ENCODE assay signal across 28 mouse cellular contexts in genomic region chr12:76262918-76263317, GRCm38 (mm10). TPM values are rescaled to one million over a fixed set of nuclear protein-coding genes. Genes with fewer than 3 reads are reported as not detected.
"Had no signal": no experiment of that assay in that cellular context is flagged by ENCODE, and none has a peak within 500 bp of the region (broad histone marks: within the 10 kb centered on the region; RNA-seq: fewer than 3 reads in every experiment).

No protein-coding gene starts in this region.

- ATAC-seq: hindbrain, postnatal 0 days; midbrain, embryonic 15.5 days had no signal

- H3K27ac ChIP-seq: left cerebral cortex, adult 2 months; lung, embryonic 15.5 days; midbrain, embryonic 10.5 days; midbrain, embryonic 15.5 days; neural tube, embryonic 12.5 days; neural tube, embryonic 15.5 days had no signal

- H3K9me3 ChIP-seq: lung, embryonic 15.5 days; megakaryocyte, embryonic 14.5 days; midbrain, embryonic 10.5 days; midbrain, embryonic 15.5 days; neural tube, embryonic 12.5 days; neural tube, embryonic 15.5 days had no signal

- H3K4me3 ChIP-seq: left cerebral cortex, adult 2 months; lung, embryonic 15.5 days; megakaryocyte, embryonic 14.5 days; midbrain, embryonic 10.5 days; midbrain, embryonic 15.5 days; neural tube, embryonic 12.5 days; neural tube, embryonic 15.5 days had no signal

- H3K36me3 ChIP-seq: midbrain, embryonic 15.5 days; neural tube, embryonic 12.5 days; neural tube, embryonic 15.5 days had no signal

- DNase-seq: kidney, adult 18-20 months; kidney, adult 9 months; kidney, postnatal 14 days; kidney, postnatal 4 days; layer of hippocampus, postnatal 36 days; lung, adult 18-20 months; lung, postnatal 10 days; lung, postnatal 36 days; thymus, adult 18-20 months; thymus, postnatal 36 days had no signal

- H3K27me3 ChIP-seq: lung, embryonic 15.5 days; megakaryocyte, embryonic 14.5 days; midbrain, embryonic 15.5 days; neural tube, embryonic 12.5 days; neural tube, embryonic 15.5 days had no signal

- H3K9ac ChIP-seq: lung, embryonic 15.5 days; midbrain, embryonic 15.5 days; neural tube, embryonic 12.5 days; neural tube, embryonic 15.5 days had no signal

- H3K4me1 ChIP-seq: lung, embryonic 15.5 days; midbrain, embryonic 15.5 days; neural tube, embryonic 12.5 days had no signal

- H3K4me2 ChIP-seq: lung, embryonic 15.5 days; midbrain, embryonic 15.5 days; neural tube, embryonic 12.5 days; neural tube, embryonic 15.5 days had no signal

RNA-seq across cellular contexts. Expression of gene Tex21, which starts 16.4 kb away (rescaled TPM):
- total RNA-seq: hindbrain, postnatal 0 days; layer of hippocampus, adult 18-20 months; layer of hippocampus, postnatal 10 days; layer of hippocampus, postnatal 36 days; left cerebral cortex, adult 2 months; left cerebral cortex, postnatal 10 days; left cerebral cortex, postnatal 36 days had no signal
- polyA plus RNA-seq: hindbrain, postnatal 0 days; intestine, embryonic 14.5 days; limb, embryonic 11.5 days; lung, embryonic 15.5 days; midbrain, embryonic 10.5 days; midbrain, embryonic 15.5 days; neural tube, embryonic 12.5 days; neural tube, embryonic 15.5 days; small intestine, adult 2 months; spleen, adult 2 months; stomach, embryonic 16.5 days; urinary bladder, adult 2 months had no signal
